Mouse (Mus musculus) forebrain, embryonic 15.5 days (tissue): ENCODE measurements around the gene Olfr220. TPM values are rescaled to one million over a fixed set of nuclear protein-coding genes. Genes with fewer than 3 reads are reported as not detected.
A peak's percentile ranks its signal among the peaks of the same experiment; 100 is the strongest.

Source experiments
- ATAC-seq: fragments of 200-750 bp; cut with Nextera tagmentation; replicated peaks from 2 replicates; pipeline ENCODE4 v1.8.0; 2017; ENCODE audit warnings: mild to moderate bottlenecking, moderate TSS enrichment, moderate library complexity
- H3K27ac ChIP-seq: fragments of 300-500 bp; sonication (generic); replicated peaks from 2 replicates; pipeline ENCODE4 v1.5.1; 2015; ENCODE audit warnings: mild to moderate bottlenecking, inconsistent platforms
- H3K27me3 ChIP-seq: fragments of 300-500 bp; sonication (generic); 2 replicates; pipeline ENCODE4 v1.6.1; 2015; ENCODE audit warnings: inconsistent platforms
- H3K36me3 ChIP-seq: fragments of 300-500 bp; sonication (generic); 2 replicates; pipeline ENCODE4 v1.6.1; 2015; ENCODE audit warnings: mild to moderate bottlenecking, inconsistent platforms
- H3K4me1 ChIP-seq: fragments of 300-500 bp; sonication (generic); 2 replicates; pipeline ENCODE4 v1.6.1; 2015; ENCODE audit warnings: inconsistent platforms
- H3K4me2 ChIP-seq: fragments of 300-500 bp; sonication (generic); replicated peaks from 2 replicates; pipeline ENCODE4 v1.6.1; 2015; ENCODE audit warnings: mild to moderate bottlenecking, inconsistent platforms
- H3K4me3 ChIP-seq: fragments of 300-500 bp; sonication (generic); 2 replicates; pipeline ENCODE4 v1.5.1; 2015; ENCODE audit warnings: mild to moderate bottlenecking, inconsistent platforms
- H3K9ac ChIP-seq: fragments of 300-500 bp; sonication (generic); replicated peaks from 2 replicates; pipeline ENCODE4 v1.6.1; 2015; ENCODE audit warnings: mild to moderate bottlenecking, inconsistent platforms
- H3K9me3 ChIP-seq: fragments of 300-500 bp; sonication (generic); 2 replicates; pipeline ENCODE4 v1.6.1; 2016; ENCODE audit warnings: inconsistent platforms
- WGBS: fragments of 180-500 bp; shearing (Covaris S2); methylation state at CpG from one replicate; pipeline ENCODE4 v1.1.7; 2015; ENCODE audit warnings: mixed read lengths; 5-methylcytosine and 5-hydroxymethylcytosine counted together
- polyA plus RNA-seq: library from polyadenylated mRNA; unstranded; fragments of >200 nt; fragmentation: Nextera tagmentation; extraction: Ambion mirVana; gene quantifications from 2 replicates; pipeline ENCODE4 v1.2.1, GENCODE M21; 2015

Olfr220 gene
- not detected in 2 replicates for polyA plus RNA-seq

GRCm38 (mm10) chr1:174441782-174442181, at the start of gene Olfr220:
Gene Olfr220 (plus strand): TSS chr1:174442082.
- WGBS: 69% methylated on average over 1 of the region's 1 CpGs
- H3K9ac ChIP-seq: no peak within 1 kb of the TSS
- H3K27ac ChIP-seq: no peak within 1 kb of the TSS
- no peaks in the 10 kb centered on the region for H3K4me1 ChIP-seq
- H3K9me3 ChIP-seq: no peaks in the 10 kb centered on the region
- H3K4me2 ChIP-seq: no peak within 1 kb of the TSS
- no peaks in the 10 kb centered on the region for H3K27me3 ChIP-seq
- no peak for ATAC-seq
- H3K36me3 ChIP-seq: no peaks in the 10 kb centered on the region
- H3K4me3 ChIP-seq: no peak within 1 kb of the TSS

DNA sequence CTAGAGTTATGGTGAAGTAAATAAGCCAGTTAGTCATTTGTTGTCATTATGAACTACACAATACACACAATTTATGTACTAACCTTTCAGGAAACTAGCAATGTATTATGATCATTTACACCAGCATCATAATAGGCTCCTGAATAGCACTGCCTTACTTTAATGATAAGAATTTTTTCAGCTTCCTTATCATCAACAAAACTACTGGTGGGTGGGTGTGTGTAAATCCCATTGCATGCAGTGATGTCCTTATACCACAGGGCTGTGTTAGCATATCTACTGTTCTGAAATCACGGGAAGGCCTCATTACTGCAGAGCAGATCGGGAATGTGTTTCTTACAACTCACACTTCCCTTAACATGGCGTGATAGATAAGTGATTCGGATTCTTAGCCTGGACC, 18.9 kb upstream of the Olfr220 start:
- ATAC-seq: no peak
- Histone ChIP-seq H3K4me2 (no peak overlapping the region), H3K36me3 (no peaks in the 10 kb centered on the region), H3K9ac (no peak overlapping the region), H3K4me3 (no peak overlapping the region), H3K27ac (no peak overlapping the region), H3K9me3 (no peaks in the 10 kb centered on the region), H3K27me3 (no peaks in the 10 kb centered on the region), H3K4me1 (no peaks in the 10 kb centered on the region)
- 91% methylated on average over 4 of the region's 4 CpGs for WGBS

DNA sequence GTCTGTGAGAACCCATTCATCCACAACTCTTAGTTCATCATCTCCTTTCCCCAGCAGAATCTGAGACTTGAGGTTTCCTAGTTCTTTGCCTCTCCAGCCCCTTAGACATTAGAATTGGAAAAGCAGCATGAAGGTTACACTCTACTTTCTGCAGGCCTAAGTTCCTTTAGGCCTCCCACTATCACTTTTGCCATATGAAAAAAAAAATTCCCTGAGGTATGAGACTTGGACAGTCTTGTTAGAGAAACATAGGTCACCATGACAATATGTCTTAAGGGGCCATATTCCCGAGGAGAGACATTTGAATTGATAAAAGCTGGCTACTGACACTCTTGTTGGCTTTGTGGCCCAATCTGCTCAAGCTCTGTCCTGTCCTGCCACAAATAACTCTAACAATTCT, 18.1 kb upstream of the Olfr220 start, which contains the start of gene Olfr414:
Gene Olfr414 (plus strand): TSS at position 301 of the 400 bp plus-strand sequence.
- Histone ChIP-seq H3K36me3 (no peaks in the 10 kb centered on the region), H3K4me1 (no peaks in the 10 kb centered on the region), H3K9me3 (no peaks in the 10 kb centered on the region), H3K4me3 (no peak within 1 kb of the TSS), H3K4me2 (no peak within 1 kb of the TSS), H3K27me3 (no peaks in the 10 kb centered on the region), H3K27ac (no peak within 1 kb of the TSS), H3K9ac (no peak within 1 kb of the TSS)
- no peak for ATAC-seq
- 70% methylated on average over 1 of the region's 1 CpGs for WGBS

DNA sequence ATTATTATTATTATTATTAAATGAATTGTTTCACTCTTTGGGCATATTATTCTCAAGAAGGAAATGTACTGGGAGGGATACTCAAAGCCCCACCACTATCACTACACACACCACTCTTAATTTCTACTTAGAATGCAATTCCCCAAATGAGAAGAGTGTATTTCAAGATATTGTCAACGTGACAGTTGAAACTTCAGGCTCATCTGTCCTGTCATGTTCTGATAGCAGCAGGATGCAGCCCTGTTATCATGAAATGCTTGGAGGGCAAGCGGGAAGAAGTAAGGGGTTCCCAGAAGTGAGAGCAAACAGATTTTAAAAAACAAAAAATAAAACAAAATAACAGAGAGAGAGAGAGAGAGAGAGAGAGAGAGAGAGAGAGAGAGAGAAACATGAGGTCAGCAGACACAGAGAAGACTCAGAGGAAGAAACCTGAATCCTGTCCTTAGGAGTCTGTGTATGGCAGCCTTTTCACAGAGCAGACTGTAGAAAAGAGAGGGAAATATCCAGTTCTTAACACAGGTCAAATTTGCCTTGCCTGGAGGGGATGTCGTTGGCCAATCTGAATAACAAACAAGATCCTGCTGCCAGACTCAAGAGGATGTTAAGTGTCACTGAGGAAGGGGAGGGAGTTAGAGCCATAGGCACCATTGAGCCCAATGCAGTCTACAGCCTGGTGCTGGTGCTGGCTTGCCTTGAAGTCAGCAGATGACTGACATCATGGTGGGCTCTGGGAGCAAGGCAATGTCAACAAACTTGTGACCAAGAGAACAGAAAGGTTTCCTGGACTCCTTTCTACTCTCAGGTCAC, 15.5 kb upstream of the Olfr220 start:
- 62% methylated on average over 3 of the region's 3 CpGs for WGBS
- Histone ChIP-seq H3K4me1 (no peaks in the 10 kb centered on the region), H3K27me3 (no peaks in the 10 kb centered on the region), H3K36me3 (no peaks in the 10 kb centered on the region), H3K9ac (no peak overlapping the region), H3K27ac (no peak overlapping the region), H3K4me3 (no peak overlapping the region), H3K9me3 (no peaks in the 10 kb centered on the region), H3K4me2 (no peak overlapping the region)
- no peak for ATAC-seq

DNA sequence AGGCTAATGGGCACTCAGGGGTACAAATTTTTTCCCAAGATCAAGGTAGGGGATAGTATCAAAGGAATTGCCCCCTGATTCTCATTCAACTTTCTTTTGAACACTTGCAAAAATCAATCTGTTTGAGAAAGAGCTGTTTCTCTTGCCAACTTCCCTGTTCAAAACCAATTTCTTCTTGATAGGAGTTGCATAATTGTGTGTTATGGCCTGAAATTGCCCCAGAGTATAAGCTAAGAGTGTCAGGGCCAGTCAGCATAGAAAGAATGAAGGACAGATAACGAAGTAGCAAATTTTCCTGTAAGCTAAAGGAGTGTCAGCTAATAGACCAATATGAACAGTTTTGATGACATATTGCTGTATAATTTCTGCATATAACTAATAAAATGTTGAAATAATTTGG, 14.5 kb upstream of the Olfr220 start:
- H3K9ac ChIP-seq: no peak overlapping the region
- H3K27ac ChIP-seq: no peak overlapping the region
- H3K4me2 ChIP-seq: no peak overlapping the region
- ATAC-seq: no peak
- H3K9me3 ChIP-seq: no peaks in the 10 kb centered on the region
- no peak overlapping the region for H3K4me3 ChIP-seq
- H3K27me3 ChIP-seq: no peaks in the 10 kb centered on the region
- no peaks in the 10 kb centered on the region for H3K4me1 ChIP-seq
- no peaks in the 10 kb centered on the region for H3K36me3 ChIP-seq
- WGBS: 81% methylated on average over 1 of the region's 1 CpGs

DNA sequence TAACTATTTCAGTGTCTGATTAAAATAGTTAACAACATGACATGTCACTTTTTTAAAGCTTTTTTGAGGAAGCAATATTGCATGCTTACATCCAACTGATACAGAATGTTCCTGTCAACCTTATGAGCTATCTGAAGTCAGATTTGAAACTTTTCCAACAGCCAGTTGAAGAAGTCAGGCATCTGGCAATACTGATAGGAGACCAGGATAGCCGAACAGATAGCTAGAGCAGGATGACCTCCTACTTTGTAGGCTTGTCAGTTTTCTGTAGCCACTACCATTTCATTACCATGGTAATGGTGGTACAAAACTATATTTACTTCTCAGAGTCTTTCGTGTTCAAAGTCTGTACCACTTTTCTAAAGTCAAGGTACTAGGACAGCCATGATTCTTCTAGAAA, 13.5 kb upstream of the Olfr220 start:
- Histone ChIP-seq H3K27me3 (no peaks in the 10 kb centered on the region), H3K36me3 (no peaks in the 10 kb centered on the region), H3K4me2 (no peak overlapping the region), H3K27ac (no peak overlapping the region), H3K9me3 (no peaks in the 10 kb centered on the region), H3K4me3 (no peak overlapping the region), H3K4me1 (no peaks in the 10 kb centered on the region), H3K9ac (no peak overlapping the region)
- WGBS: 91% methylated on average over 2 of the region's 2 CpGs
- ATAC-seq: no peak

DNA sequence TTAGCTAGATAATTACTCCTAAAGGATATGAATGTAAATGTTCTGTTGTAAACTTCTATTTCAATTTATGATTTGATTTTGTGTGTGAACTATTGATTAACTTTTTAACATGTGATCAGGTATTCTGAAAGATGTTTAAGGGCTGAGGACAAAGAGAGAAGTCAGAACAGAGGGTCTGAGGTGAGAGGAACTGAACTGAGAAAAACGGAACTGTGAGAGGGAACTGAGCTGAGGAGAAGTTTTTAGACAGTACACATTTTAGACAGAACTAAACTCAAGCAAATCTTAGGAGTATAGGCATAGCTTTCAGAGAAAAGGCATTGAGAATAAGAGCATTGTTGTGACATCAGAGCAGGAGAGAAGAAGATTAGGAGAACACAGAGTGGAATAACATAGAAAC, 7.8 kb upstream of the Olfr220 start:
- H3K27ac ChIP-seq: no peak overlapping the region
- no peak for ATAC-seq
- H3K4me2 ChIP-seq: no peak overlapping the region
- H3K27me3 ChIP-seq: no peaks in the 10 kb centered on the region
- no peak overlapping the region for H3K4me3 ChIP-seq
- 58% methylated on average over 1 of the region's 1 CpGs for WGBS
- no peaks in the 10 kb centered on the region for H3K4me1 ChIP-seq
- no peak overlapping the region for H3K9ac ChIP-seq
- no peaks in the 10 kb centered on the region for H3K36me3 ChIP-seq
- no peaks in the 10 kb centered on the region for H3K9me3 ChIP-seq

- Histone ChIP-seq H3K27ac (no peak overlapping the region), H3K4me2 (no peak overlapping the region), H3K9me3 (no peaks in the 10 kb centered on the region), H3K27me3 (no peaks in the 10 kb centered on the region), H3K4me1 (no peaks in the 10 kb centered on the region), H3K36me3 (no peaks in the 10 kb centered on the region), H3K4me3 (no peak overlapping the region), H3K9ac (no peak overlapping the region)
- ATAC-seq: no peak
- 89% methylated on average over 2 of the region's 2 CpGs for WGBS
Observed at GRCm38 (mm10) chr1:174455100-174455499, 13.2 kb downstream of the Olfr220 start.

- Histone ChIP-seq H3K36me3 (no peaks in the 10 kb centered on the region), H3K27me3 (no peaks in the 10 kb centered on the region), H3K4me3 (no peak overlapping the region), H3K9me3 (no peaks in the 10 kb centered on the region), H3K4me2 (no peak overlapping the region), H3K27ac (no peak overlapping the region), H3K9ac (no peak overlapping the region), H3K4me1 (no peaks in the 10 kb centered on the region)
- 91% methylated on average over 3 of the region's 3 CpGs for WGBS
- no peak for ATAC-seq
Observed at GRCm38 (mm10) chr1:174465385-174465784, 23.5 kb downstream of the Olfr220 start.

- Histone ChIP-seq H3K27ac (no peak overlapping the region), H3K9me3 (no peaks in the 10 kb centered on the region), H3K4me2 (no peak overlapping the region), H3K9ac (no peak overlapping the region), H3K4me3 (no peak overlapping the region), H3K27me3 (no peaks in the 10 kb centered on the region), H3K4me1 (no peaks in the 10 kb centered on the region), H3K36me3 (no peaks in the 10 kb centered on the region)
- WGBS: 36% methylated on average over 2 of the region's 2 CpGs
- no peak for ATAC-seq
Observed at GRCm38 (mm10) chr1:174466240-174466639, 24.4 kb downstream of the Olfr220 start.

GRCm38 (mm10) chr1:174469736-174470135, 27.9 kb downstream of the Olfr220 start:
- peak; percentile 92 for ATAC-seq
- Histone ChIP-seq H3K9me3 (no peaks in the 10 kb centered on the region), H3K27ac (no peak overlapping the region), H3K9ac (no peak overlapping the region), H3K4me3 (no peak overlapping the region), H3K4me2 (no peak overlapping the region), H3K36me3 (no peaks in the 10 kb centered on the region), H3K4me1 (no peaks in the 10 kb centered on the region), H3K27me3 (no peaks in the 10 kb centered on the region)
- 9% methylated on average over 6 of the region's 6 CpGs for WGBS

GRCm38 (mm10) chr1:174482567-174482966, 40.7 kb downstream of the Olfr220 start:
- no peak for ATAC-seq

GRCm38 (mm10) chr1:174500064-174500463, 58.2 kb downstream of the Olfr220 start:
- Histone ChIP-seq H3K27me3 (no peaks in the 10 kb centered on the region), H3K9me3 (no peaks in the 10 kb centered on the region), H3K4me2 (no peak overlapping the region), H3K4me3 (no peak overlapping the region), H3K9ac (no peak overlapping the region), H3K27ac (no peak overlapping the region), H3K36me3 (no peaks in the 10 kb centered on the region), H3K4me1 (peaks cover 24% of the 10 kb centered on the region)
- WGBS: 8% methylated on average over 4 of the region's 4 CpGs
- ATAC-seq: no peak

More at GRCm38 (mm10) chr1:174482567-174482966, 40.7 kb downstream of the Olfr220 start:
- 95% methylated on average over 6 of the region's 6 CpGs for WGBS
- Histone ChIP-seq H3K4me2 (no peak overlapping the region), H3K27ac (no peak overlapping the region), H3K36me3 (no peaks in the 10 kb centered on the region), H3K4me3 (no peak overlapping the region), H3K27me3 (no peaks in the 10 kb centered on the region), H3K9ac (no peak overlapping the region), H3K9me3 (no peaks in the 10 kb centered on the region), H3K4me1 (no peaks in the 10 kb centered on the region)
